Mouse (Mus musculus) megakaryocyte-erythroid progenitor cell, adult 5-6 weeks (primary cell): ENCODE results near the gene Spn. TPM values are rescaled to one million over a fixed set of nuclear protein-coding genes. Genes with fewer than 3 reads are reported as not detected.

Experiments
- ATAC-seq: replicated peaks from 2 replicates; pipeline ENCODE4 v1.8.0; 2016; ENCODE audit warnings: mild to moderate bottlenecking, inconsistent platforms; ENCODE audit not compliant: severe bottlenecking, poor library complexity, low FRiP score, low TSS enrichment
- total RNA-seq, 2 experiments: library from RNA; stranded (forward) in 1 of 2; stranded (reverse) in 1 of 2; fragments of 200-1000, 215-1000 nt in 1 of 2; fragments of >200 nt in 1 of 2; fragmentation: Nextera tagmentation in 1 of 2; gene quantifications; 2 replicates each; pipeline ENCODE4 v1.2.3; 2014 to 2017

Gene Spn
- total RNA-seq, 2 experiments from 2014 or later, result 134 to 294 TPM

DNA sequence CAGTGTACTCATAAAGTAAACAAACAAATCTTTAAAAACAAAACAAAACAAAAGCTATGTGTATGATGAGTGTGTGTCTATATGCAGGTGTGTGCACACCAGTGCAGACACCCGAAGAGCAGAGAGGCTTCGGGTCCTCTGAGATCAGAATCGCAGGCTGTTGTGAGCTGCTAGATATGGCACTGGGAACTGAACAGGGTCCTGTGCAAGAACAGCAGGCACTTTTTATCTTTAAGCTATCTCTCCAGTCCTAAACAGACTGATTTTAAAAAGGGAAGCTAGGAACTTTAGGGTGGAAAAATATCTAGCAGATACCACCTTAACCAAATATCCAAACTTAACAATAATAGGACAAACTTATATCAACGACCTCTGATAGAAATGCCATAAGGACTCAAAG lies 5.0 kb upstream of the Spn start:
- no peak for ATAC-seq

DNA sequence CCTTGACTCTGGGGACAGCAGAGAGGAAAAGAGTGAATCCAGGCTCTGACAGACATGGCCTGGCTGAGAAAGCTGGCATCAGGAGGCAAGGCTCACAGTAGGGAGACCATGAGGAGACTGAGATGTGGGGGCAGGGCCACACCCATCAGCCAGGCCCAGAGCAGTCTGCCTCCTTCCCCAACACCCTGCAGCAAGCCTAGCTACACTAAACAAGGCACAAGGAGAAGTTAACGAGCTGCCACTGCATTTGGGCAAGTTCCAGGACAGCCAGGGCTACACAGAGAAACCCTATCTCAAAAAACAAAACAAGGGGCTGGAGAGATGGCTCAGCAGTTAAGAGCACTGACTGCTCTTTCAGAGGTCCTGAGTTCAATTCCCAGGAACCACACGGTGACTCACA lies 4.6 kb upstream of the Spn start:
- peak; percentile 46 for ATAC-seq

DNA sequence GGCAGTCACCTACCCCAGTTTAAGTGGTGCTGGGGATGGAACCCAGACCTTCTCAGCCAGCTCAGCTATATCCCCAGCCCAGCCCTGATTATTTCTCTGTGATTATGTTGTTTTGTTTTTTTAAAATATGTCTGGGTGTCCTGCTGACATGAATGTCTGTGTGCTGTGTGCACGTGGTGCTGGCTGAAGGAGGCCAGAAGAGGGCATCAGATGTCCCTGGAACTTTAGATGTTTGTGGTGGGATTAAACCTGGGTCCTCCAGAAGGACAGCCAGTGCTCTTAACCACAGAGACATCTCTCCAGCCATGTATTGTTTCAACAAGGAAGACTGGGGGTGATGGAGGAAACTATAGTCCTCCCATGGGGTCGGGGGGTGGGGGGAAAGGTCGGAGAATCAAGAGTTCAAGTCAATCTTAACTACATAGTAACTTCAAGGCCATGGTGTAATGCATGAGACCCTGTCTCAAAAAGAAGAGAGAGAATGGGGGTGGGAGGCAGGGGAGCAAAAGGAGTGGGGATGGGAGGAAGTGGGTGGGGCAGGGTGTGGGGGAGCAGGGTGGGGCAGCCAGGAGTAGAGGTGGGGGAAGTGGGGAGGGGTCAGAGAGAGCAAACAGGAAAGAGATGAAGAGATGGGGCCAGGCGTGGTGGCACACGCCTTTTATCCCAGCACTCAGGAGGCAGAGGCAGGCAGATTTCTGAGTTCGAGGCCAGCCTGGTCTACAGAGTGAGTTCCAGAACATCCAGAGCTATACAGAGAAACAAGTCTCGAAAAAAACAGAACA lies 3.2 kb upstream of the Spn start:
- no peak for ATAC-seq

DNA sequence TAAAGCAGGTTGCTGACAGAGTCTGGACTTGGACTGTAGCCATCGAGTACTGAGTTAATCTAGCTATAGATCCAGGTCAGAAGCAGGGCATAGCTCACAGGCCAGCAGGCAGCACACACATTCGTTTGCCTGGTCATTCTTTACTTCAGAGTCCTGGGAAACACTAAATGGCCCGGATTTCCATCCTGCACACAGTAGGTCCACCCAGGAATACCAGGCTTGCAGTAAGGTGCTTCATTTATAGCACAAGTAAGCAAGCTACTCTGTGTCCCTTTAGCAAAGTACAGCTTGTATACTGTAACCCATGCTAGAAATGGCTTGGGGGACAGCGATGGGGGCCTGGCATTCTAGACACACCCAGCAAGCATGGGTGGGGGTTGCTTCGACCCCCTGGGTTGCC lies 1.9 kb upstream of the Spn start:
- no peak for ATAC-seq

DNA sequence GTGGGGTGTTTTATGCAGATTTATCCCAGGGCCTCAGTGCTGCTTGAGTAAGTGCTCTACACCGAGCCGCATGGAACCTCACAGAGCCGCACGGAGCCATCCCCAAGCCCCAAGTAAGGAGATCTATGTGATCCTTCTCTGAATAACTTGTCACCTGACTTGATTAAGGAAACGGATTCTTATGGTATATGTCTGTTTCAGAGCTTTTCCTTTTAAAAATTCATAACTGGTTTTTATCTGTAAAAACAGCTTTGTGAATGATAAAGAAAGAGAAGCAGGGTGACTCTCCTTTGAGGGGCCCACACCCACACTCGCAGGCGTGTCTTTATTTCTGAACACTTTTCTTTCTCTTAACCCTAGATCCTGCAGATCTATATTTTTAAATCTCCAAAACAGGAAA lies 1.5 kb upstream of the Spn start:
- peak; percentile 22 for ATAC-seq

DNA sequence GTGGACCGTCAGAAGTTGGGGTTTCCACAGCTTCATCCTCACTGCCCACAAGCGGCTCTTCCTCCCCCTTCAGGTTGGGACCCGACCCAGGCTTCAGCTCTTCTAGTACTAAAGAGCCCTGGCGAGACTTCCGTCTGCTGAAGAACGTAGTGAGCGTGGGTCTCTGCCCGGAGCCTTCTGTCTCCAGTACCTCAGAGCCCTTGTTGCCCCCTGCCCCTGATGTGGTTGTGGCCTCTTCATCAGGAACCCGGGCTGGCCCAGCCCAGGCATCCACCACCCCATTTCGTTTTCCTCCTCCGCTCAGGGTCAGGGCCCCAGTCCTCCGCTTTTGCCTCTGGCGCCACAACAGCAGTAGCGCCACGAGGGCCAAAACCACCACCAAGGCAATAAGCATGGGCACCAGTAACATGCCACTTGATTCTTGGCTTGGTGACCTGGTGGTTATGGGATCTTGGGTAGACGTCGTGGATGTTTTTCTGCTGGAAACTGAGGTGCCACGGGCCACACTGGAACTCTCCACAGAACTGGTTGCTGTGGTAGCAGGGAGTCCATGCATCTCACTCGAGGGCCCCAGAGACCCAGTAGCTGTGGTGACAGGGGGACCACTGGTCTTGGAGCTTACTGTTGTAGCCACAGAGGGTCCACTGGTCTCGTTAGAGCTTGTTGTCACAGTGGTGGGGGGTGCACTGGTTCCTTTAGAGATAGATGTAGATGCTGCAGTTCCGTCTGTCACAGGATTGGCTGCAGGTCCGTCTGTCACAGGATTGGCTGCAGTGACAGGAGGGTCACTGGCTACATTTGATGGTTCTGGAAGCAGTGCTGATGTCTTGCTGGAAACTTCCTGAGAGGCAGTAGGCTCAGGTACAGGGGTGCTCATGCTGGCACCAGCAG lies 1.2 kb downstream of the Spn start:
- peak; percentile 22 for ATAC-seq

DNA sequence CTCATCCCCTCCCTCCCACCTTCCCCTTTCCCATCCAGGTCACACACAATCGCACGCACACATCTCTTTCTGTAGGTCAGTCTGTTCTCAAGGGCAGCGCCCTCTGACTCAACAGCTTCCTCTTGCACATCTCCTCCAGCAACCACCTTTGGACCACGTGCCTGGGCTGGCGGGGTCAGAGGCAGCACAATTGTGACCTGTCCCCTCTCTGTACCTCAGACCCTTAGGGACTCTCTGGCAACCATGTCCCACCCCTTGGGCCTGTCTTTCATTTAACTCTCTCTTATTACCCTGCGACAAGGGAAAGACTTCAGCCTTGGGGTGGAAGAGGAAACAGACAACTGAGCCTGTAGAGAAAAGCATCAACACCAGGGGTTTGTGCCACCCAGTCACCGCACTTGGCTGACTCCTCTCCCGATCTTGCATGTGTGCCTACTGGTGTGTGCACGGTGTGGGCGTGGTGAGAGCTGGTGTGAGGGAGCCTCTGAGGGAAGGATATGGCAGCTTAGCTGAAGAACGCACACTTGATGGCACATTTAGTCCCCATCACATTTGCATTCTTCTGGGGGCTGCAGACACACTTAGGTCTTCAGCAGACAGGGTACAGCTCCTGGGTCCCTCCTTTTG lies 2.7 kb downstream of the Spn start:
- peak; percentile 40; the same call in 1 of the 2 replicates for ATAC-seq

DNA sequence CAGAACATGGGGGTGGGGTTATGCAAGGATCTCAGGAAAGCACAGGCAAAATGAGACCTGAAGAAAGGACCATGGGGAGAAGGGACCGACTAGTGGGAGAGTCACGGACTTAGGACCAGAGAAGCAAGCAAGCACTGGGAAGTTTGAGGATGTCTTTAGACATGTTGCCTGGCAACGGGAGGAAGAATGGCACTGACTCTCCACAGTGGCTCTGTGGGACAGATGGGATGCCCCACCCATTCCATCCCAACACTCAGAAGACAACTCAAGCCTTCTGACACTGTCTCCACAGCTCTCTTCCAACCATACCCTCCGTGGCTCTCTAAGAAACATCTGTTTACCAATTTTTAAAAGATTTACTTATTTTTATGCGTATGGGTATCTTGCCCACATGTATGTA lies 4.5 kb downstream of the Spn start:
- no peak for ATAC-seq

DNA sequence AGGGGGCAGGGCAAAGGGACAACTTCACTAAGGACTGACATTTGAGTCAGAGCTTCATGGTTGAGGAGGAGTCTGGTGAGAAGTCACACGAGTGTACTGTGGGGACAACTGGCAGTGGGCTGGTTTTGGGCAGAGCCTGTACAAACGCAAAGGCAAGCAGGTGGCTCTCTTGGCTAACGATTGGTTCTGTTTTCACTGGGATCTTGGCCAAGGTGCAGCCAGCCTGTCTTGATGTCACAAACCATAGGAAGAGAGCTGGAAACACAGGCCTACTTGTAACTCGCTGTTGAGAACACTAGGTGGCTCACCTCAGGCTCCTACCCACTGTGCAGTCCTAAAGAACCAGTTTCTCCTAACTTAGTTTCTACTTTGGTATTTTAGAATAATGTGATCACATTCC lies 8.0 kb downstream of the Spn start:
- peak; percentile 89 for ATAC-seq

DNA sequence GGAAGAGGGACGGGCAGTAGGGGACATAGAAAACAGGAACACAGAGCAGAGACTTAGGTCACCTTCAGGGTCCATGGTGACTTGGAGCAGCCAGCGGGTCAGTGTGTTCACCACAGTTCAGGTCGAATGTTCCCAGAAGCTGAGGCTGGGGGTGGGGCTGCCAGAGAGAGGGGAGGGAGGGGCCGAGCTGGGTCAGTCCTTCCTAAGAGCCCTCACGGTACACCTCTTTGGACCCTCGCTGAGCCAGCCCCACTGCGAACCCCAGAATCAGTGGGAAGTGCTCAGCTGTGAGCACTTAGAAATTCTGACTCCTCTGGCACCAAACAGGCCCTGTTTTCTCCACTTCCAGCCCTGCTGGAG lies 15.7 kb downstream of the Spn start, which contains the start of gene Qprt:
TSS of gene Qprt (minus strand) at position 316 of the 360 bp plus-strand sequence.
- ATAC-seq, result no peak

DNA sequence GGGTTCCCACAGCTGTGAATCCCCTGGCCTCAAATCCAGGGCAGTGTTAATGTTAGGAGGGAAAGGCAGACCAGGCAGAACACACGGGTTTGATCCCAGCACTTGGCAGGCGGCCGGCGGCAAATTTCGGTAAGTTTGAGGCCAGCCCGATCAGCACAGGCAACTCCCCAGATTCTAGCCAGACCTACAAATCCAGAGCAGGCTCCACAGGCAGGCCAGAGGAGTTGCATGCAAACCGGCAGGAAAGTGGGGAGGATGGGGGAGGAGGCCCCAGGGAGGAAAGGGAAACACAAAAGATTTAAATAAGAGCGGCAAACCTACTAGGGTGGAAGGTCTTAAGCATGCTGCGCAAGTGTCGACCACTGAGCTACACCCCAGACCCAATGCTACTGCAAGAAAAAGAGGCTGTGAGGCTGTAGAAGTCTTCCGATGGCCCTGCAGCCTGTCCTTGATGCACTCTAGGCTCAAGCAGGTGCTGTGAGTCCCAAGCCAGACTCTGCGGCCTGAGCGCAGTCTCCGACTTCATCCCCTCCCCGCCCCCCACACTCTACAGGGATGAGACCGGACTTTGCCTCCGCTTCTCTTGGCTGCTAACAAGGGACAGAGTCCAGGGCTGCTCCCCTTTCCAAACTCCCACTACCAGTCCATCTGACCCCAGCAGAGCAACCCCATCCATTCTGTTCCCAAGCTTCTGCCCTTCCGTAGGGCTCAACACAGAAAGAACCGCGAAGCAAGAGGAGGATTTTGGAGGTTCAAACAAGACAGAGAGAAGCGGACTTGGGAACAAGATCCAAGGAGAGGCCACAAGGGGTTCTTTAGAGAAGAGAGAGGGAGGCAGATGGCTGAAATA lies 16.3 kb downstream of the Spn start:
- ATAC-seq, result no peak

DNA sequence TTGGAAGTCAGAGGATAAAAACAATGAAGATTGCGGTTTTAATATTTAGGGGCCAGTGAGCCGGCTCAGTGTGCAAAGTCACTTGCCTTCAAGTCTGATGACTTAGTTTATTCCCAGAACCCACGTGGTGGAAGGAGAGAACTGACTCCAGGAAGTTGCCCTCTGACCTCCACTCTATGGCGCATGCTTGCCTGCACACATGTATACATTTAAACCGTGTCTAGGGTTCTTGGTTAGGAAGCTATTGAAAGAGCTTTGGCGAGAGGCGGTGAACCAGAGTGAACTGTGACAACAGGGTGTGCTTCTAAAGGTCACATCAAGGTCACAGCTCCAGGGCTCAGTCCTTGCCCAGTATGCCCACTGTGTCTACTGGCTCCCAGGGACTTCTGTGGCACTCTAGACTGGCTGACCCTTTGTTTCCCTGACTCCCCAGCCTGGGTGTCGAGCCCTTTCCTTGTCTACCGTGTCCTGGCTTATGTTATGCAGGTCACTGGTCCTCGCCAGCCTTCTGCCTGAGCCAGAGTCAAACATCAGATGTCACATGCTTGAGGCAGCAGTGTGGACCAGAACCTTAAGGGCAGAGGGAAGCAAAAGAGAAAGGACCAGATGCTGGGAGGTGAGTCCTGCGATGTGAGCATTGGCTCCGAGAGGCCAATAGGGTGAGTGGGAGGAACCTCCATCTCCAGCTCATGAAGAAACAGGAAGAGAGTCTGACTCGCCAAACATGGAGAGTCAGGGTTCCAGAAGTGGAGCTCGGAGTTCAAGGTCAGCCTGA lies 18.8 kb downstream of the Spn start:
- ATAC-seq, result no peak

DNA sequence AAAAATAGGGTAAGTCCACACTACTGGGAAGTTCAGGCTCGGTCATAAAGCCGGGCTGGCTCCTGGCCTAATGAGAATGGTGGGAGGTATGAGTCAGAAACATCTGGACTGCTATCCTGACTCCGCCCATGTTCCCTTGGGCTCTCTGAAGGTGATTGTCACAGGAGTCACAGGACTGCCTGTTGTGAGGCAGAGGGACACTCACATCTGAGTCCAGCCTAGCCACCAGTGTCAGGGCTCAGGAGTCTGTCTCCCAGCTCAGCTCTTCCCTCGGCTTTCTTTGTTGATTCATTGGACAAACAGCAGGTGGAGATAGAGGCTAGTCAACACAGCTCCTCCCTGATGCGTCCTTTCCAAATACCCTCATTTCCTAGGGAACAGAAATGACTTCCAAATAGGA lies 19.7 kb downstream of the Spn start:
- ATAC-seq, result 0 out of 2 replicates have a peak, but pooled peaks have one; percentile 16

DNA sequence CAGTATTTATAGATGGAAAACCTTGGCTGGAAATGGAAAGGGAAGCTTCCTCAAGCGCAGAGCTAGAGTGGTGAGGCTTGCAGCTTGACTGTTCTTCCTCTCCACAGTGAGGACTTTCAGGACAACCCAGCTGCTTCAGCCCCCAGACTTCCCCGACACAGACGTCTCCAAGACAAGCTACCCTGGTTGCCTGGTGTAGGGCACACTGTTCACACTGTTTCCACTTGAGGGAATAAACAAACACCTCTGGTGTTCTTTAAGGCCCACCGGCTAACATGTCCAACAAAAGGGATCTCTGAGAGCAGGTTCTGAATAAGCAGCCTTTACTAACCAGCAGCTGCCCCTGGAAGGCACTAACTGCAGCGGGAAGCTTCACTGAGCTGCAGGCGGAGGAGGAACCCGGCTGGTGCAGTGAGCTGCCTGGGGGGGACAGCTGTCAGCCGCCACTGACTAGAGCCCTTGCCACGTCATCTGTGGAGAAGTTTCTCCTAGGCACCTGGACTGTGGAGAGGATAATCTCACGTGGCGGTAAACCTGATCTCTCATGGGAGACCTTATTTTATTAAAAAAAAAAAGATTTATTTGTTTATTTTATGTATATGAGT lies 21.2 kb downstream of the Spn start:
- no peak for ATAC-seq

DNA sequence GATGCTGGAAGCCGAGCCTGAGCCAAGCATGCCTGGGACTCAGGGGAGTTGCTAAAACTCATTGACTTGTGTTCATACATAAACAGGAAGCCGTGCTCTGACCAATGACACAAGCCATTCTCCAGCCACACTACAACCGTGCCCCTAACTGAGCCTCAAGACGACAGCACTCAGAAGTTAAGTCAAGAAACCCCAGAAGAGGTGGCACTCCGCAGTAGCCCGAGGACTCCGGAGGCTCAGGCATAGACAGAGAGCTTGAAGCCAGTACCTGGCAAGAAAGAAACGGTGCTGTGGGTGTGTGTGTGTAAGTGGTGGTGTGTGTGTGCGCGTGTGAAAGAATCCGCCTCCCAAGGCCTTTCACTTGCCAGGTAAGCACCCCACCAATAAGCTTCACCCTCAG lies 22.7 kb downstream of the Spn start:
- ATAC-seq, result no peak

DNA sequence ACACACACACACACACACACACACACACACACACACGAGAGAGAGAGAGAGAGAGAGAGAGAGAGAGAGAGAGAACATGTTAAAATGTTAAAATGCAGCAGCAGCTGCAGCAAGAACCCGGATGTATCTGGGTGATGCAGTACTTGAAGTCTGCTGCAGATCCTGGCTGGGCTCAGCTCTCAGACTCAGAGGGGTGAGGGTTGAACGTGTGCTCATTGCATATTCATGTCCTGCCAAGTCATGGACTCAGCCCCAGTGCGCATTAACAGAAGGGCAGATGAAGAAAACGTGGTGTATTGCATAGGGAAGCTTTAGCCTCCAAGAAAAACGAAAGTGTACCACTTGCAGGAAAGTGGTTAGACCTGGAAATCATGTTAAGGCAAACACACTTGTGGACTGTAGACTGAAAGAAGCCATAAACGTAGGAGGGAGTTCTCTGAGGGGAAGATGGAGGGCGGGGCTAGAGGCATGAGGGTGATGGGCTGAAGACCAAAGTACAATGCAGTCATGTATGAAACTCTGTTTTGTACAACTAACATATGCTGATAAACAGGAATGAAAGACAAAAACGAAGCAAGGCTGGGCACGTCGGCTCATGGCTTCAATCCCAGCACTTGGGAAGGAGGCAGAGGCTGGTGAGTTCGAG lies 23.9 kb downstream of the Spn start:
- ATAC-seq, result no peak

DNA sequence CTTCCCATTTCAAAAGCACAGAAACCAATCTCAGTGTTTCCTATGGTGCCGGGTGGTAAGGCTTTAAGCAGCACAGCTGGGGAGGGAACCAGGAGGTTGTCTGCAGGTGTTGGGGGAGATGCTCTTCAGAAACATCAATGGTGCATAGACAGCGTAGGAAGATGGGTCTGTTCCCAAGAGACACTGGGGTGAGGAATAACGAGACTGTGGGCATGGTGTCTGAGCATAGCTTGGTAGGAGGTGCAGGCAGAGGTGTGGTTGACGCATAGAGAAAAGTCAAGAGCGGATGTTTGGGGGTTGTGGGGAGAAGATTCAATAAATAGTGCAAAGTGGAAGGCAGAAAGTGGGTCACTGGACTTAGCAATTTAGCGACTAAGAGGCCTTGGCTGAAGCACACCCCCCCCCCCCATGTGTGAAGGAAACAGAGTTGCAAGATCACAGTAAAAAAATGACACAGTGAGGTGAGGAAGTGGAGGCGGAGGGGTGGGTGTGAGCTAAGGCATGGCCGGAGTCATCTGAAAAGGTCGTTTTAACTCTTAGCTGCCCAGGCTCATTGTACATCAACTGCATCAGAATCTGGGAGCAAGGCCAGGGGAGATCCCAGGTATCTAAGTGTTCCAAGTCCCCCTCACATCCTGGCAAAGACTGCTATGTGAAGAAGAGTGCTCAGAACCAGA lies 24.6 kb downstream of the Spn start:
- ATAC-seq, result no peak
